Mouse (Mus musculus) heart, embryonic 12.5 days (tissue): ENCODE results near the gene Sfrp5. TPM values are rescaled to one million over a fixed set of nuclear protein-coding genes. Genes with fewer than 3 reads are reported as not detected.

Experiments
- ATAC-seq: fragments of 200-750 bp; cut with Nextera tagmentation; 2 replicates; pipeline ENCODE4 v1.8.0; 2017; ENCODE audit warnings: moderate TSS enrichment, moderate library complexity; ENCODE audit not compliant: insufficient number of reproducible peaks, low FRiP score
- H3K27ac ChIP-seq: fragments of 300-500 bp; sonication (generic); 2 replicates; pipeline ENCODE4 v1.5.1; 2016; ENCODE audit warnings: mild to moderate bottlenecking, moderate library complexity; ENCODE audit not compliant: poor library complexity, severe bottlenecking
- H3K27me3 ChIP-seq: fragments of 300-500 bp; sonication (generic); replicated peaks from 2 replicates; pipeline ENCODE4 v1.6.1; 2016; ENCODE audit warnings: mild to moderate bottlenecking, moderate library complexity
- H3K36me3 ChIP-seq: fragments of 300-500 bp; sonication (generic); 2 replicates; pipeline ENCODE4 v1.6.1; 2016; ENCODE audit warnings: mild to moderate bottlenecking, moderate library complexity
- H3K4me1 ChIP-seq: fragments of 300-500 bp; sonication (generic); replicated peaks from 2 replicates; pipeline ENCODE4 v1.6.1; 2016; ENCODE audit warnings: mild to moderate bottlenecking
- H3K4me2 ChIP-seq: fragments of 300-500 bp; sonication (generic); 2 replicates; pipeline ENCODE4 v1.6.1; 2016; ENCODE audit warnings: mild to moderate bottlenecking, moderate library complexity
- H3K4me3 ChIP-seq: fragments of 300-500 bp; sonication (generic); 2 replicates; pipeline ENCODE4 v1.5.1; 2016; ENCODE audit warnings: mild to moderate bottlenecking
- H3K9ac ChIP-seq: fragments of 300-500 bp; sonication (generic); 2 replicates; pipeline ENCODE4 v1.6.1; 2016; ENCODE audit warnings: mild to moderate bottlenecking, moderate library complexity
- H3K9me3 ChIP-seq: fragments of 300-500 bp; sonication (generic); replicated peaks from 2 replicates; pipeline ENCODE4 v1.6.1; 2016; ENCODE audit warnings: mild to moderate bottlenecking, moderate library complexity
- WGBS: fragments of 180-500 bp; shearing (Covaris S2); methylation state at CpG from one replicate; pipeline ENCODE4 v1.1.7; 2016; 5-methylcytosine and 5-hydroxymethylcytosine counted together
- polyA plus RNA-seq: library from polyadenylated mRNA; unstranded; fragments of >200 nt; fragmentation: Nextera tagmentation; extraction: Ambion mirVana; gene quantifications from 2 replicates; pipeline ENCODE4 v1.2.1, GENCODE M21; 2016

Sfrp5 gene
- polyA plus RNA-seq = 5.4 and 5.9 TPM in 2 replicates

DNA sequence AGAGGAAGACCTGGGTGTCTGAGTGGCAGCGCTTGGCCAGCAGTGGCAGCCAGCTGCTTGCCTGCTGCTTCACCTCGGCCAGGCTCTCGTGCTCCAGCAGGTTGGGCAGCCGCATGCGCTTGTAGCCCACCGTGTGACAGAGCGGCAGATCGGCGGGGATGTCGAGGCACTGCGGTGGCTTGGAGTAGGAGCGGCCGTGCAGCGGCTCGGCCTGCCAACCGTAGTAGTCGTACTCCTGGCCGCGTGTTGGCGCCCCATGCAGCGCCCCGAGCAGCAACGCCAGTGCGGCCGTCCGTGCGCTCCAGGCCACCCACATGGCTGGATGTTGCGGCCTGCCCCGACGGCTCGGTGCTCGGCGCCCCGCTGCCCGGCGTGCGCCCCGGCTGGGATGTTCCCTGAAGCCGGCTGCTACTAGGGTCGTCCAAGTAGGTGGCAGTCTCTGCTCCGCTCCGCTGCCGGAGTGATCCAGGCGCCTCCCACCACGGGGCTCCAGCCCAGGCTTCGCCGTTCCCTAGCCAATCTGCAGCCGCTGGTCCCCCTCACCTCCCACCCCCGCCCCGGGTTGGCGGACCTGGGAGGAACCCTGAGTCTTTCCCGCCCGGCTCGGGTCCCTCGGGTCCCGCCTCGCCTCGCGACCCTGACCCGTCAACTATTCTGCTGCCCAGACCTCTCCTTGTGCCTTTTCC, at the start of gene Sfrp5:
Gene Sfrp5 (minus strand): TSS at position 557 of the 686 bp plus-strand sequence.
- under 1% methylated on average over 60 of the region's 60 CpGs for WGBS
- H3K36me3 ChIP-seq = no peaks in the 10 kb centered on the region
- ATAC-seq = peak; percentile 49; the same call in 1 of the 2 replicates
- H3K27me3 ChIP-seq = peaks cover 85% of the 10 kb centered on the region
- H3K4me2 ChIP-seq = peak within 1 kb of the TSS; percentile 70
- H3K9me3 ChIP-seq = no peaks in the 10 kb centered on the region
- peaks cover 15% of the 10 kb centered on the region for H3K4me1 ChIP-seq
- peak within 1 kb of the TSS; percentile 21; the same call in 1 of the 2 replicates for H3K9ac ChIP-seq
- H3K4me3 ChIP-seq = peak within 1 kb of the TSS; percentile 39
- H3K27ac ChIP-seq = no peak within 1 kb of the TSS

DNA sequence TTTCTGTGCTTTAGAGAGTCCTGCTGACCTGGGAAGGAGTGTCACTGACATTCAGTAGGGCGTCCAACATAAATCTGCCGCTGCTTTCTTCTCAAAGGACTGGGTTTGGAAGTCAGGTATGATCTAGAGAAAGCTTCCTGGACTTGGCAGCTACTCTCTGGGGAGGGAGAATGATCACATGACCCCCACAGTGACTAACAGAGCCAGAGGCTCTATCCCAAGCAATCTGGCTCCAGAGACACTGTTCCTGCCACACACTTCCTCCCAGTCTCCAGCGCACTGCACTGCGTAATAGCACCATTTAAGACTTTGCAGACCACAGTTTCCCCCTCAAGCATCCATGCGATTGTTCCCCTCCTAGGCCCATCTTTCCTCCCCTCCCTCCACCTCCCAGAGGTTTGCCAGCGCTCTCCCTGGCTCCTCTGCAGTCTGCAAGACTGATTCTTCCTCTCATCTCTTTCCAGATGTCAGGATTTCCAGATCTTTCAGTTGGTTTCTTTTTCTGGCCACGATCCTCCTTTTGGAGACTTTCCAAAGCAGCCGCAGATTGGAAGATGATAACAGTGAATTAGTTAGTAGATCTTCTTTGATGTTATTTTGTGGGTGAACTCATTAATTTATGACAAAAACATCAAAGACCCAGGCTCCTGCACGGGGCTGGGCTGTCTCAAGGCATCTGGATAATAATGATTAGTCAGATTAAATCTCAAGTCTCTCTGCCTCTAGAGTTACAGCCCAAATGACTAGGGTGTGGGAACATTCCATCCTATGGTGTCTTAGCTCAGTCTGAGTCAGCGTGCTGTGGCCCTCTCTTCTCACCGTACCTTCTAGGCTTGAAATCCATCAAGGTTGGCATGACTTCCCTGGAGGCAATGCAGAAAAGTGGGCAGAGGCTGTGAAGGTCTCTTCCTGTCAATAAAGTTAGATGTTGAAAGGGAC, 48.2 kb upstream of the Sfrp5 start:
- Histone ChIP-seq H3K36me3 (no peaks in the 10 kb centered on the region), H3K9me3 (no peaks in the 10 kb centered on the region), H3K27ac (no peak overlapping the region), H3K4me3 (no peak overlapping the region), H3K27me3 (peaks cover 40% of the 10 kb centered on the region), H3K4me1 (peaks cover 13% of the 10 kb centered on the region), H3K4me2 (no peak overlapping the region), H3K9ac (no peak overlapping the region)
- WGBS = 67% methylated on average over 11 of the region's 11 CpGs
- ATAC-seq = no peak

DNA sequence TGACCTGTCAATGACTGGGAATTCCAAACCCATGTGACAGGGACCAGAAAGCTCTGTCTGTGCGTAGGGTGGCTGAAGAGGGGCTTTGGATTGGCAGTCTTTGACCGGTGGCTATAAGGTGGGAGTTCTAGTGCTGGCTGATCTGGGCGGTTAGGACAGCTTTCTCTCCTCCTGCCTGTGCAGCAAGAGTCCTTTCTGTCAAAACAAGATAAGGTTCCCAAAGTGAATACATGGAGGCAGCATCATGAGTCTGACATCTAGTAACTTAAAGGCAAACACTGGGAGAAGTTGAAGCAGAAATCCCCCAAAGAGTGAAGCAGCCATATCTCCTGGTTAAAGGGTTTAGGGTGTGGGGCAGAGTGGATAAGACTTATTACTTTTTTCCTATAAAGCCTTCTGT, 45.5 kb upstream of the Sfrp5 start, which contains the start of gene Golga7b:
Gene Golga7b (plus strand): TSS at position 56 of the 400 bp plus-strand sequence.
- Histone ChIP-seq H3K4me2 (no peak within 1 kb of the TSS), H3K9me3 (no peaks in the 10 kb centered on the region), H3K4me3 (no peak within 1 kb of the TSS), H3K4me1 (peaks cover 12% of the 10 kb centered on the region), H3K9ac (no peak within 1 kb of the TSS), H3K36me3 (no peaks in the 10 kb centered on the region), H3K27ac (no peak within 1 kb of the TSS), H3K27me3 (peaks cover 16% of the 10 kb centered on the region)
- 25% methylated on average over 3 of the region's 3 CpGs for WGBS
- no peak for ATAC-seq

DNA sequence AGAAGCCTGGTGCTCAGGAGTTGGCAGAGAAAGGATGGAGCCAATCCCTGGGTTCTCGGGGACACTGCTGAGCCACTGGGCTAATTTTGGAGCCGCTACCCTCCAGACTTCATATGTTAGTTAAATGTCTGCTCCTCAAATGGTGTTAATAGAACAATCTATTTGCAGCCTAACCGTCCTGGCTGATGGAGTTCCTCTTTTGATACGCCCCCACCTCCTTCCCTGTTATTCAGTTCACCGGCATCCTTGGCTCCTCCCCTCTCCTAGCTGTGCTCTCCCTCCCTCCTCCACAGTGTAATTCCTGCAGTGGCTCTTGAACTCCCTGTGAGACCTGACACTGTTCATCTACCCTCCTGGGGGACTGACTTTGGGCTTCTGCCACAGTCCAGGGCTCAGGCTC, 44.6 kb upstream of the Sfrp5 start:
- Histone ChIP-seq H3K4me1 (peaks cover 12% of the 10 kb centered on the region), H3K27me3 (peaks cover 12% of the 10 kb centered on the region), H3K9me3 (no peaks in the 10 kb centered on the region), H3K27ac (no peak overlapping the region), H3K4me3 (no peak overlapping the region), H3K9ac (no peak overlapping the region), H3K4me2 (no peak overlapping the region), H3K36me3 (no peaks in the 10 kb centered on the region)
- ATAC-seq = no peak
- 43% methylated on average over 5 of the region's 5 CpGs for WGBS

DNA sequence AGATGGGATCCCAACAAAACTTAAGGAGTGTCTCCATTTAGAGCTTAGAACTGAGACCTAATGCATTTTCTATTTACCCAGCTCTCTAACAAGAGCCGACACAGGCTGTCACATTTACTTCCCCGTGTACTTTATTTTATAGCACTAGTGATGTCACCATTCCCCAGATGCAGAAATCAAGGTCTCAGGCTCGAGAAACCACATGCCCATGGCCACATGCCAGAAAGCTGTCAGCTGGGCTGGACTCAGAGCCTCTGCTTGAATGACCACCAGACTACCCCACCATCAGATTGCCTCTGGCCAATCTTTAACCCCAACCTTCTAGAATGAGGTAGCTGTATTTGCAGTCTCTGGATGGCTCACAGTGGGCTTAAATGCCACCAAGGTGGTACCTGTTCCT, 41.3 kb upstream of the Sfrp5 start:
- WGBS = 52% methylated on average over 3 of the region's 3 CpGs
- peaks cover 30% of the 10 kb centered on the region for H3K4me1 ChIP-seq
- H3K4me2 ChIP-seq = no peak overlapping the region
- no peak overlapping the region for H3K9ac ChIP-seq
- no peaks in the 10 kb centered on the region for H3K36me3 ChIP-seq
- ATAC-seq = no peak
- H3K9me3 ChIP-seq = no peaks in the 10 kb centered on the region
- no peak overlapping the region for H3K27ac ChIP-seq
- H3K27me3 ChIP-seq = no peaks in the 10 kb centered on the region
- H3K4me3 ChIP-seq = no peak overlapping the region

DNA sequence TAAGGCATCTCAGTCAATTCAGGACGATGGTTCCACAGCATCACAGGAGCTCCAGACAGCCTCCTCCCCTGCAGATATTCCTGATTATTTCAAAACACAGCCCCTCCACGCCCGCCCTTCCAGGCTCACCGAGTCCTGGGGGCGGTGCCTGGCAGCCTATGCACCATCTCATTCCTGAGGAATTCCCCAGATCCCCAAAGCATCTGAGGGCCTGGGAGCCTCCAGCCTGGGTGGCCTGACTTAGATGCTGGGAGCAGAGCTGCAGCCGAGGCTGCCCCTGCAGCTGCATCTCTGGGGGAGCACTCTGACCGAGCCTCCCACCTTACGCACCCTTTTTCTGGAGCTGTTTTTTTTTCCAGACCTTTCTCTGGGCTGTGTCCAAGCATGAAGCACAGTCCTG, 38.8 kb upstream of the Sfrp5 start:
- H3K36me3 ChIP-seq = no peaks in the 10 kb centered on the region
- H3K4me2 ChIP-seq = no peak overlapping the region
- no peak overlapping the region for H3K9ac ChIP-seq
- no peak overlapping the region for H3K4me3 ChIP-seq
- 47% methylated on average over 8 of the region's 8 CpGs for WGBS
- H3K27ac ChIP-seq = no peak overlapping the region
- H3K4me1 ChIP-seq = peaks cover 28% of the 10 kb centered on the region
- no peak for ATAC-seq
- H3K9me3 ChIP-seq = no peaks in the 10 kb centered on the region
- 0 out of 2 replicates have a peak, but pooled peaks cover 3% of the 10 kb centered on the region for H3K27me3 ChIP-seq

DNA sequence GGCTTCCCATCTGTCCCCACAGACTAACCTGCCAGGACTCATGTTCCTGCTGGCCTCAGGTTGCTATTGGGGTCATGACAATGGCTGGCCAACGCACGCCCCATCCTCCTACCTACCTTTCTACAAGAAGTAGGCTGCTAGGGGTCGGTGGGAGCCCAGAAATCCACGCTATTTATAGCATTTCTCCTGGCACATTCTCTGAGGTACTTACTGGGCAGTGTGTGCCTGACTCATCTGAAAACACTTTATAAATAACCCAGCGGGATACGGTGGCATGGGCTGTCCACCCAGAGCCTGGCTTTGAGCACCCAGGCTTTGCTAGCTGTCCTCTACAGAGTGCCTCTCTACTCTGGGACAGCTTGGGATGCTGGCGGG, 36.3 kb upstream of the Sfrp5 start:
- Histone ChIP-seq H3K4me1 (peaks cover 28% of the 10 kb centered on the region), H3K27me3 (peaks cover 3% of the 10 kb centered on the region; the same call in 1 of the 2 replicates), H3K36me3 (no peaks in the 10 kb centered on the region), H3K9me3 (no peaks in the 10 kb centered on the region), H3K4me2 (peak overlapping the region; percentile 57), H3K9ac (no peak overlapping the region), H3K4me3 (no peak overlapping the region), H3K27ac (peak overlapping the region; percentile 93)
- WGBS = 41% methylated on average over 7 of the region's 7 CpGs
- peak; percentile 65; the same call in 1 of the 2 replicates for ATAC-seq

DNA sequence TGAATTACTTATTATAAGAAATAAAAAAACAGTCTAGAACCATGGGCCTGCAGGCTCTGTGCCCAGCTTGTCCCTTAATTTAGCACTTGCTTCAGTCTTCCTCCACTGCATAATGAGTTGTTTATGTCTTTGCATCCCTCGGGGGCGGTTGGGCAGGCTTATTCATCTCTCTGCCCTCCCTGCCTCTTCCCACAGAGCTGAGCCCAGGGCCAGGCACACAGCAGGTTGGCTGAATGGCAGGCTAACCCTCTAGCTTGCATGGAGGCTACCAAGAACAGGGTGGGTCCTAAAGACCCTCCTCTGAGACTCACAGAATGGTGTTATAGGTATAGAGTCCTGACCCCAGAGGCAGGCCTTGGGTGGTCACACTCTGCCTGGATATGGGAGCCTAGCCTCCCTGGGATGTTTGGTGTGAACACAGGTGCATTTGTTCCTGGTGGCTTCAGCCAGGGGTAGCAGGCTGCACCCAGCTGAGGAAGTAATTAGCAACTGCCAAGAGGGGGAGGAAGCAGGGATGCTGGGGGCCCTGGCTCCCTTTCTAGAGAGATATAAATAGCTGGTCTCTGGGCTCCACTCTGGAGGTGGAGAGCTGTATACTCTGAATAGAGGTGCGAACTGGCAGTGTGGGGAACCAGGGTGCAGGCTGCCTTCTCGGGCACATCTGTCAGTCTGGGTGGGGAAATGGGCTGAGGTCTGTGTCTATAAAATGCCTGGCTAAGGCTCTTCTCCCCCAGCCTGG, 35.7 kb upstream of the Sfrp5 start:
- H3K27ac ChIP-seq = peak overlapping the region; percentile 93
- ATAC-seq = 0 out of 2 replicates have a peak, but pooled peaks have one; percentile 33
- WGBS = 12% methylated on average over 4 of the region's 4 CpGs

DNA sequence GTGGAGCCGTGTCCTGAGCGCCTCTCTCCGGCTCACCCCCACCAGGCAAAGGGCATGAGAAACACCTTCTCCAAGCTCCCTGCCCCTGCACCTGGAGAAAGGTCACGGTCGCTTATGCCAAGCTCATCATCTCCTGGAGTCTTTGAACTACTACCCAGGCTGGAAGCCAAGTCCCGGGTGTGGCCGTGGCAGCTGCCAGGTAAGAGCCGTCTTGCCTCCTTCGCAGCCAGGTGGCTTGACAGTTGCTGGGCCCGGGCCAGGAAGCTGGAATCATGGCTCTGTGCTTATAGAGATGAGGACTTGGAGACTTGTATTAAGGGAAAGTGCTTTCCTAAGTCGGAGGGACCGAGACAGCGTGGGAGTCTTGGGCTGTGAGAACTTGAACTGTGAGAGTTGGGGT, 28.9 kb upstream of the Sfrp5 start:
- Histone ChIP-seq H3K9ac (no peak overlapping the region), H3K27ac (no peak overlapping the region), H3K4me1 (no peaks in the 10 kb centered on the region), H3K4me3 (no peak overlapping the region), H3K27me3 (peaks cover 10% of the 10 kb centered on the region; the same call in 1 of the 2 replicates), H3K4me2 (no peak overlapping the region), H3K36me3 (no peaks in the 10 kb centered on the region), H3K9me3 (no peaks in the 10 kb centered on the region)
- ATAC-seq = no peak
- 84% methylated on average over 13 of the region's 13 CpGs for WGBS

More for the DNA sequence above, 35.7 kb upstream of the Sfrp5 start:
- no peak overlapping the region for H3K9ac ChIP-seq
- H3K4me2 ChIP-seq = peak overlapping the region; percentile 57
- no peaks in the 10 kb centered on the region for H3K36me3 ChIP-seq
- H3K4me3 ChIP-seq = no peak overlapping the region
- peaks cover 3% of the 10 kb centered on the region; the same call in 1 of the 2 replicates for H3K27me3 ChIP-seq
- peaks cover 28% of the 10 kb centered on the region for H3K4me1 ChIP-seq
- no peaks in the 10 kb centered on the region for H3K9me3 ChIP-seq

DNA sequence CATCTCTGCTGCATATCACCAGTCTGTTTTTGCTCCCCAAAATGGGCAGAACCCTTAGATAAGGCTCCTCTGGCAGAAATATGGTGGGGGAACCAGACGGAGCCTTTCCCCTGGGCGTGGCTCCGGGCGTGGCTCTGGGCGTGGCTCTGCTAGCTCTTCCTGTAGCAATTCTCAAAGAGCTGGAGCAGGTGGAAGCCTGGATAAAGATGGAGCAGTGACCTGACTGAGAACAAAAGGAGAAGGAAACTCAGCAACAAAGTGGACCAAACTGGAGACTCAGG, 28.2 kb upstream of the Sfrp5 start:
- H3K4me2 ChIP-seq = no peak overlapping the region

More for the DNA sequence above, 28.2 kb upstream of the Sfrp5 start:
- Histone ChIP-seq H3K27me3 (peaks cover 10% of the 10 kb centered on the region; the same call in 1 of the 2 replicates), H3K9me3 (no peaks in the 10 kb centered on the region), H3K36me3 (no peaks in the 10 kb centered on the region), H3K4me3 (no peak overlapping the region), H3K9ac (no peak overlapping the region), H3K4me1 (no peaks in the 10 kb centered on the region), H3K27ac (no peak overlapping the region)
- ATAC-seq = no peak
- 58% methylated on average over 5 of the region's 5 CpGs for WGBS
